Mouse (Mus musculus) embryonic fibroblast, embryonic 13.5 days (primary cell): ENCODE measurements around the gene Sardh. TPM values are rescaled to one million over a fixed set of nuclear protein-coding genes. Genes with fewer than 3 reads are reported as not detected.

Experiments
- H3K27ac ChIP-seq: 2 replicates; pipeline ENCODE4 v1.5.1; 2012; ENCODE audit warnings: low read length, control low read depth, inconsistent platforms; ENCODE audit not compliant: insufficient read depth
- H3K4me1 ChIP-seq: 2 replicates; pipeline ENCODE4 v1.6.1; 2011; ENCODE audit warnings: low read length; ENCODE audit not compliant: control insufficient read depth, insufficient read depth
- H3K4me3 ChIP-seq: 2 replicates; pipeline ENCODE4 v1.5.1; 2011; ENCODE audit warnings: mild to moderate bottlenecking, control low read depth, low read length; ENCODE audit not compliant: insufficient read depth
- CTCF ChIP-seq: IDR thresholded peaks from 2 replicates; pipeline ENCODE4 v1.5.1; 2011; ENCODE audit warnings: mild to moderate bottlenecking, control low read depth, low read length, moderate library complexity, borderline replicate concordance; ENCODE audit not compliant: insufficient read depth
- POLR2A ChIP-seq: IDR thresholded peaks from 2 replicates; pipeline ENCODE4 v1.6.1; 2011; ENCODE audit warnings: low read depth, mild to moderate bottlenecking, control low read depth, low read length, moderate library complexity
- polyA plus RNA-seq: library from polyadenylated mRNA; stranded (reverse); fragments of >200 nt; gene quantifications from 2 replicates; pipeline ENCODE4 v1.2.4, GENCODE M21; 2011; ENCODE audit warnings: low read depth; ENCODE audit not compliant: missing spikeins, insufficient read length

Gene Sardh
- polyA plus RNA-seq, 1 experiment: 17.5 TPM

- no peak for TF ChIP-seq POLR2A
- no peak for TF ChIP-seq CTCF
- peaks cover 22% of the 10 kb centered on the region for H3K4me1 ChIP-seq
Measured at GRCm38 (mm10) chr2:27179101-27179500, 69.0 kb downstream of the Sardh start.

GRCm38 (mm10) chr2:27175696-27176267 is 72.4 kb downstream of the Sardh start:
- no peak overlapping the region for H3K27ac ChIP-seq
- peaks cover 15% of the 10 kb centered on the region for H3K4me1 ChIP-seq

More at GRCm38 (mm10) chr2:27179101-27179500, 69.0 kb downstream of the Sardh start:
- H3K27ac ChIP-seq: peak overlapping the region; percentile 14; the same call in 1 of the 2 replicates
- no peak overlapping the region for H3K4me3 ChIP-seq

GRCm38 (mm10) chr2:27174242-27174641 is 73.9 kb downstream of the Sardh start:
- H3K4me3 ChIP-seq: no peak overlapping the region
- TF ChIP-seq POLR2A (no peak), CTCF (no peak)

More at GRCm38 (mm10) chr2:27175696-27176267, 72.4 kb downstream of the Sardh start:
- H3K4me3 ChIP-seq: no peak overlapping the region
- TF ChIP-seq POLR2A (no peak), CTCF (no peak)

GRCm38 (mm10) chr2:27166999-27167398 is 81.1 kb downstream of the Sardh start:
- TF ChIP-seq CTCF: no peak
- Histone ChIP-seq H3K4me1 (peaks cover 13% of the 10 kb centered on the region), H3K4me3 (no peak overlapping the region), H3K27ac (no peak overlapping the region)

More at GRCm38 (mm10) chr2:27174242-27174641, 73.9 kb downstream of the Sardh start:
- H3K27ac ChIP-seq: no peak overlapping the region
- H3K4me1 ChIP-seq: peaks cover 15% of the 10 kb centered on the region

- Histone ChIP-seq H3K4me1 (peaks cover 13% of the 10 kb centered on the region), H3K27ac (no peak overlapping the region), H3K4me3 (no peak overlapping the region)
- TF ChIP-seq CTCF (no peak), POLR2A (no peak)
Measured at GRCm38 (mm10) chr2:27166074-27166473, 82.1 kb downstream of the Sardh start.

- Histone ChIP-seq H3K27ac (no peak within 1 kb of the TSS), H3K4me1 (peaks cover 13% of the 10 kb centered on the region), H3K4me3 (no peak within 1 kb of the TSS)
- TF ChIP-seq CTCF (no peak), POLR2A (no peak)
Measured at GRCm38 (mm10) chr2:27164796-27165590, 83.1 kb downstream of the Sardh start, which contains the start of gene Dbh. Dbh (plus strand) TSS chr2:27165233.

- Histone ChIP-seq H3K27ac (no peak overlapping the region), H3K4me1 (peaks cover 13% of the 10 kb centered on the region), H3K4me3 (no peak overlapping the region)
- TF ChIP-seq CTCF (no peak), POLR2A (no peak)
Measured at GRCm38 (mm10) chr2:27163851-27164250, 84.3 kb downstream of the Sardh start.

GRCm38 (mm10) chr2:27162656-27163055 is 85.5 kb downstream of the Sardh start:
- TF ChIP-seq POLR2A (no peak), CTCF (no peak)
- H3K4me1 ChIP-seq: peaks cover 8% of the 10 kb centered on the region
- no peak overlapping the region for H3K4me3 ChIP-seq
- no peak overlapping the region for H3K27ac ChIP-seq

- H3K27ac ChIP-seq: no peak overlapping the region
- H3K4me3 ChIP-seq: no peak overlapping the region
- peaks cover under 1% of the 10 kb centered on the region; the same call in 1 of the 2 replicates for H3K4me1 ChIP-seq
- TF ChIP-seq POLR2A (no peak), CTCF (no peak)
Measured at GRCm38 (mm10) chr2:27161526-27161925, 86.6 kb downstream of the Sardh start.

GRCm38 (mm10) chr2:27156596-27156995 is 91.5 kb downstream of the Sardh start:
- no peak overlapping the region for H3K27ac ChIP-seq
- TF ChIP-seq CTCF: no peak
- no peak for TF ChIP-seq POLR2A
- no peaks in the 10 kb centered on the region for H3K4me1 ChIP-seq
- no peak overlapping the region for H3K4me3 ChIP-seq
